Mouse (Mus musculus) layer of hippocampus, adult 2 months (tissue): ENCODE measurements around the gene Hist1h3f. TPM values are rescaled to one million over a fixed set of nuclear protein-coding genes. Genes with fewer than 3 reads are reported as not detected.
"Not testable (repeated sequence)": the region's sequence is repeated elsewhere in the genome, so short reads cannot be mapped to it uniquely, and the experiment has no call there.

Experiments
- DNase-seq, 2 experiments: peaks; one replicate each; pipeline ENCODE4 v3.0.0; 2022; ENCODE audit warnings: low spot score in 2 of 2
- H3K27ac ChIP-seq: fragments of 200-600 bp; 2 replicates; pipeline ENCODE4 v1.8.1; 2022
- H3K4me3 ChIP-seq: fragments of 200-600 bp; 2 replicates; pipeline ENCODE4 v1.8.1; 2022; ENCODE audit warnings: mild to moderate bottlenecking
- CTCF ChIP-seq: fragments of 200-600 bp; conservative IDR thresholded peaks from 2 replicates; pipeline ENCODE4 v1.8.1; 2022; ENCODE audit warnings: antibody characterized with exemption, mild to moderate bottlenecking, moderate library complexity
- total RNA-seq, 2 experiments: library from RNA; stranded (reverse); gene quantifications; 2 replicates each; pipeline ENCODE4 v1.2.3; 2021

The Hist1h3f gene
- total RNA-seq, 2 experiments from 2014 or later = 17.7 to 18.3 TPM

- DNase-seq = peak; percentile 88 to 94
- peak; percentile 68 for TF ChIP-seq CTCF
- peak within 1 kb of the TSS; percentile 85 for H3K27ac ChIP-seq
- peak within 1 kb of the TSS; percentile 58 for H3K4me3 ChIP-seq
Observed at GRCm38 (mm10) chr13:23551146-23551834, 7.4 kb downstream of the Hist1h3f start, which contains the start of gene Hist1h4f. TSS of gene Hist1h4f (minus strand) at chr13:23551648.

DNA sequence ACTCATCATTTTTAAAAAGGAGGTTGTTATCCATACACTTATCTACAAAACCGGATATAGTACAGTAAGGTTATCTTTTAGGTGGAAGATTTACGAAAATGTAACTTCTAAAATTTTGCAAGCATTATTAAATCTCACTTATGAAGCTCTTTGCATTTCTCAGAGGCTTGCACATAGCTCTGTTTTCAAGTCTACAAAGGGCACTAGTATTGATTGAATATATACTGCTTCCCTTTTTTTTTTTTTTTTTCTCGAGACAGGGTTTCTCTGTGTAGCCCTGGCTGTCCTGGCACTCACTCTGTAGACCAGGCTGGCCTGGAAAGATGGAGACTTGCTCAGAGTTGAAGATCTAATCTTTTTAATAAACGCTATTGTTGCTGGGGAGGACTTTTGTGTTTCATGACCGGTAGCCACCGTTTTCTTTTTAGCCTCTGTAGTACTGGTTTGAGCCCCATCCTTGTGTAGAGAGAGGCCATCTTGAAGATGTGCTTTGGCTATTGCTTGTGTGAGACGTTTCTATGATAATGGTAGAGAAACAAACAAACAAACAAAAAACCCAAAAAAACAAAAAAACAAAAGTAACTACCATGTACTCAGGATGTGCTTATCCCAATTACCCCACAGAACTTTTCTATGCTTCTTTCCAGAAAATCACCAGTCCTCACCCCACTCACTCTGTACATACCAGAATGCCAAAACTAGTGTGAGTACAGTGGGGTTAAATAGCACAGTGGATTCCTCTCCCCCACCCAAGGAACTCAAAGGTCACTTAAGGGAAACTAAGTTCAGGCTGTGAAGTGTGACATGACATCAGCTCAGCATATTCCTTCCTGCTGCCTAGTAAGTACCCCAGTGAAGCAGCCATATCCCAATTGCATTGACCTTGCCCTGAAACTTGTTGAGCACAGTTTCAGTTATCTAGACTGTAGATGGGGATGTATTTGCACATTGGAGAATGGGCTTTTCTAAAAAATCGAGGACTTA lies 8.4 kb downstream of the Hist1h3f start:
- no peak for TF ChIP-seq CTCF
- H3K27ac ChIP-seq = no peak overlapping the region; the same call in 1 of the 2 replicates
- DNase-seq = no peak
- peak overlapping the region; percentile 58 for H3K4me3 ChIP-seq

- DNase-seq = no peak
- Histone ChIP-seq H3K27ac (peak within 1 kb of the TSS; percentile 78; the same call in 1 of the 2 replicates), H3K4me3 (no peak within 1 kb of the TSS)
- no peak for TF ChIP-seq CTCF
Observed at GRCm38 (mm10) chr13:23552962-23553361, 9.1 kb downstream of the Hist1h3f start, which contains the start of gene Hist1h1d. TSS of gene Hist1h1d (plus strand) at chr13:23553262.

DNA sequence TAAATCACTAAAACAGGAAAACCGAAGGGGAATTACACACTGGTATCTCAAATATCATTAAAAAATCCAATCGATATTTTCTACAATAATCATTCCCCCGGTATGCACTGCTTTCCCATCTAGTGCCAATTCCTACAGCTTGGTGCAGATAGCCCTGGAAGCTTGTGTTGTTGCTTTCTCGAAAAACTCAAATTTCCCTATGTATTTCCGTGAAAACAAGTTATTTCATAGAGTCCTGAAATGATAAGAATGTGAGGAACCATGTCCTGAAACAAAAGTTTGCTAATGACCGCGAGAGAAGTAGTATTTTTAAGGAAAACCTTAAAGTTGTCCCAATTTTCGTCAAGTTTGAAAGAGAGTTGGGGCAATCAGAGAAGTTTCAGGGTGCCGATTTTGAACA lies 10.5 kb downstream of the Hist1h3f start:
- no peak for TF ChIP-seq CTCF
- DNase-seq = no peak
- Histone ChIP-seq H3K27ac (peak overlapping the region; percentile 78), H3K4me3 (peak overlapping the region; percentile 62)

- TF ChIP-seq CTCF = no peak
- peak overlapping the region; percentile 78 for H3K27ac ChIP-seq
- peak; percentile 75 to 82 for DNase-seq
- peak overlapping the region; percentile 62 for H3K4me3 ChIP-seq
Observed at GRCm38 (mm10) chr13:23554925-23555838, 11.3 kb downstream of the Hist1h3f start.

GRCm38 (mm10) chr13:23555839-23556416 lies 12.1 kb downstream of the Hist1h3f start:
- TF ChIP-seq CTCF = no peak
- DNase-seq = peak; percentile 66 to 85

GRCm38 (mm10) chr13:23556906-23557305 lies 13.1 kb downstream of the Hist1h3f start:
- no peak for TF ChIP-seq CTCF
- Histone ChIP-seq H3K27ac (peak overlapping the region; percentile 78; the same call in 1 of the 2 replicates), H3K4me3 (no peak overlapping the region)
- DNase-seq = no peak

More at GRCm38 (mm10) chr13:23555839-23556416, 12.1 kb downstream of the Hist1h3f start:
- peak overlapping the region; percentile 62 for H3K4me3 ChIP-seq
- peak overlapping the region; percentile 78 for H3K27ac ChIP-seq

DNA sequence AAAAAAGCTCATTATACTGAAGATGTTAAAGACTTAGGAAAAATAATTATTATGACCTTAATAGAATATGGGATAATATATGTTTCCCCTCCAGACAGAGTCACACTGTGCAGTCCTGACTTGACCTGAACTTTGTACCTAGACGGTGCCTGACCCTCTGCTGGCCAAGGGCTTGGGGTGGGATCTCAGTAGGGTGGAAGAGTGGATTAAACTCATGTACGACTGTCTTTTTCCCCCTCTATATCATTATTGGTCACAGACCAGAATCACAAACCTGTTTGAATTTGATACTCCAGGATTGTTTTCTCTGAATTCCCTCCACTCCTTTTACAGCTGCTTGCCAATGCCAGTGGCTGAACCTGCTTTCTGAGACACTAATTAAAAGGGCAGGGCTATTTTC lies 16.8 kb downstream of the Hist1h3f start:
- DNase-seq, H3K4me3 ChIP-seq, H3K27ac ChIP-seq: not testable (repeated sequence)

DNA sequence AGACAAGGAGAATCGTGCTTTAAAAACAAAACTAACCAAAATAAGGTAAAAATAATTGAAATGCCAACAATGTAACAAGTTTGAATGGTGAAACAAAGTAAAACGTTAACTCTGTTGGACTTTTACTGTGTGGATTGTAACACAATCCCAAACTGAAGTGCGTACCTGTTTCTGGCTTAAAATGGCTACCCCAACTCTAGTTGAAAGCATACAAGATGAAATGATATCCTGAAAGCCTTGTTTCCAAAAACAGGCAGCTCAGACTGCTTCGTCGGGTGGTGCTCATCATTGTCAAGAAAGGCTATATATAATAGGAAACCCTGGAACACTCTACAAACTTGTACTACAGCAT lies 17.7 kb downstream of the Hist1h3f start:
- peak overlapping the region; percentile 73 for H3K4me3 ChIP-seq
- peak overlapping the region; percentile 97 for H3K27ac ChIP-seq
- DNase-seq = not testable (repeated sequence)

GRCm38 (mm10) chr13:23561883-23562659 lies 18.2 kb downstream of the Hist1h3f start, which contains the start of gene Hist1h3e:
TSS of gene Hist1h3e (minus strand) at chr13:23562369.
- peak; percentile 93 to 96 for DNase-seq
- Histone ChIP-seq H3K4me3 (peak within 1 kb of the TSS; percentile 73), H3K27ac (peak within 1 kb of the TSS; percentile 97)
